Mouse (Mus musculus) CH12.LX (cell line): Measurements from ENCODE around the gene Rsph6a. TPM values are rescaled to one million over a fixed set of nuclear protein-coding genes. Genes with fewer than 3 reads are reported as not detected.

Experiments used
- DNase-seq: peaks from one replicate; pipeline ENCODE4 v3.0.0-alpha.2; 2013; ENCODE audit errors: extremely low read depth
- H3K27ac ChIP-seq: 2 replicates; pipeline ENCODE4 v1.5.1; 2012; ENCODE audit warnings: low read depth, mild to moderate bottlenecking, control low read depth, moderate library complexity; ENCODE audit not compliant: insufficient read depth
- H3K27me3 ChIP-seq: replicated peaks from 2 replicates; pipeline ENCODE3; 2012; ENCODE audit warnings: inconsistent platforms
- H3K36me3 ChIP-seq, 2 experiments: replicated peaks in 1 of 2; 2 replicates each; pipeline versions ENCODE3 to v1.6.1; 2012; ENCODE audit warnings: inconsistent platforms in 1 of 2, low read length in 1 of 2, mild to moderate bottlenecking in 1 of 2, mixed read lengths in 1 of 2, moderate library complexity in 1 of 2; ENCODE audit not compliant: control insufficient read depth in 1 of 2, insufficient read depth in 1 of 2
- H3K4me1 ChIP-seq, 2 experiments: 2 replicates each; pipeline ENCODE4 v1.6.1; 2012; ENCODE audit warnings: inconsistent platforms in 1 of 2, moderate library complexity in 1 of 2; ENCODE audit not compliant: insufficient read depth in 2 of 2, control insufficient read depth in 1 of 2
- H3K4me2 ChIP-seq: 2 replicates; pipeline ENCODE4 v1.6.1; 2012; ENCODE audit warnings: low read depth, mild to moderate bottlenecking, control low read depth; ENCODE audit not compliant: poor library complexity, insufficient read depth, severe bottlenecking
- H3K4me3 ChIP-seq, 3 experiments: fragments of 150-350 bp in 1 of 3; sonication (generic) in 1 of 3; replicated peaks in 1 of 3; 2 replicates each; pipeline versions ENCODE3 to v1.5.1; 2011 to 2012; ENCODE audit warnings: low read depth in 2 of 3, low read length in 2 of 3, mild to moderate bottlenecking in 2 of 3, moderate library complexity in 2 of 3, control low read depth in 1 of 3, improper control_type of control experiment in 1 of 3, inconsistent platforms in 1 of 3, mixed read lengths in 1 of 3; ENCODE audit not compliant: poor library complexity in 1 of 3
- H3K79me2 ChIP-seq: replicated peaks from 2 replicates; pipeline ENCODE4 v1.6.1; 2012; ENCODE audit warnings: mild to moderate bottlenecking, moderate library complexity; ENCODE audit not compliant: control insufficient read depth, poor library complexity, insufficient read depth, severe bottlenecking; ENCODE audit errors: extremely low read depth
- H3K9ac ChIP-seq: 2 replicates; pipeline ENCODE4 v1.6.1; 2012; ENCODE audit warnings: low read depth, mild to moderate bottlenecking, control low read depth, moderate library complexity; ENCODE audit not compliant: insufficient read depth
- H3K9me3 ChIP-seq: replicated peaks from 2 replicates; pipeline ENCODE3; 2012; ENCODE audit warnings: low read length, inconsistent platforms, mixed read lengths
- BHLHE40 ChIP-seq: IDR thresholded peaks from 2 replicates; pipeline ENCODE4 v1.6.1; 2011; ENCODE audit warnings: mild to moderate bottlenecking, low read depth, low read length, improper control_type of control experiment
- CHD2 ChIP-seq: IDR thresholded peaks from 2 replicates; pipeline ENCODE4 v1.6.1; 2011; ENCODE audit warnings: low read length, improper control_type of control experiment
- E2F4 ChIP-seq: IDR thresholded peaks from 2 replicates; pipeline ENCODE4 v1.6.1; 2011; ENCODE audit warnings: low read depth, low read length, improper control_type of control experiment; ENCODE audit not compliant: insufficient replicate concordance
- IRF4 ChIP-seq: IDR thresholded peaks from 2 replicates; pipeline ENCODE4 v1.6.1; 2014; ENCODE audit warnings: low read depth, mild to moderate bottlenecking, inconsistent platforms, low read length, improper control_type of control experiment
- JUN ChIP-seq: IDR thresholded peaks from 2 replicates; pipeline ENCODE4 v1.6.1; 2011; ENCODE audit warnings: low read depth, mild to moderate bottlenecking, low read length, improper control_type of control experiment, moderate library complexity; ENCODE audit not compliant: insufficient read depth
- JUND ChIP-seq: conservative IDR thresholded peaks from 2 replicates; pipeline ENCODE4 v1.6.1; 2011; ENCODE audit warnings: low read depth, low read length, improper control_type of control experiment
- KAT2A ChIP-seq: IDR thresholded peaks from 2 replicates; pipeline ENCODE4 v1.6.1; 2012; ENCODE audit warnings: low read length, improper control_type of control experiment, inconsistent platforms; ENCODE audit not compliant: insufficient replicate concordance
- MAFK ChIP-seq: IDR thresholded peaks from 2 replicates; pipeline ENCODE4 v1.6.1; 2011; ENCODE audit warnings: low read length, improper control_type of control experiment; ENCODE audit not compliant: insufficient replicate concordance
- MXI1 ChIP-seq: IDR thresholded peaks from 2 replicates; pipeline ENCODE4 v1.6.1; 2011; ENCODE audit warnings: mild to moderate bottlenecking, low read depth, low read length, improper control_type of control experiment
- MYC ChIP-seq: IDR thresholded peaks from 2 replicates; pipeline ENCODE4 v1.6.1; 2011; ENCODE audit warnings: low read depth, mild to moderate bottlenecking, improper control_type of control experiment, low read length
- NELFE ChIP-seq: IDR thresholded peaks from 2 replicates; pipeline ENCODE4 v1.6.1; 2011; ENCODE audit warnings: low read depth, low read length, improper control_type of control experiment
- NRF1 ChIP-seq: IDR thresholded peaks from 2 replicates; pipeline ENCODE4 v1.6.1; 2014; ENCODE audit warnings: low read depth, mild to moderate bottlenecking, inconsistent platforms, low read length, improper control_type of control experiment, moderate library complexity
- POLR2AphosphoS2 ChIP-seq: IDR thresholded peaks from 2 replicates; pipeline ENCODE4 v1.6.1; 2011; ENCODE audit warnings: low read depth, low read length, improper control_type of control experiment
- SIN3A ChIP-seq: IDR thresholded peaks from 2 replicates; pipeline ENCODE4 v1.6.1; 2012; ENCODE audit warnings: low read length, improper control_type of control experiment, inconsistent platforms
- SMC3 ChIP-seq: IDR thresholded peaks from 2 replicates; pipeline ENCODE4 v1.6.1; 2011; ENCODE audit warnings: low read depth, low read length, improper control_type of control experiment
- TBP ChIP-seq: conservative IDR thresholded peaks from 2 replicates; pipeline ENCODE4 v1.6.1; 2011; ENCODE audit warnings: low read depth, low read length, improper control_type of control experiment
- USF2 ChIP-seq: conservative IDR thresholded peaks from 2 replicates; pipeline ENCODE4 v1.6.1; 2011; ENCODE audit warnings: low read depth, low read length, improper control_type of control experiment
- ZC3H11A ChIP-seq: IDR thresholded peaks from 2 replicates; pipeline ENCODE4 v1.6.1; 2012; ENCODE audit warnings: low read depth, mild to moderate bottlenecking, inconsistent platforms, low read length, improper control_type of control experiment
- ZMIZ1 ChIP-seq: IDR thresholded peaks from 2 replicates; pipeline ENCODE4 v1.6.1; 2012; ENCODE audit warnings: low read depth, mild to moderate bottlenecking, inconsistent platforms, low read length, improper control_type of control experiment
- dilution Hi-C: fragments of 300-500 bp; cut with MboI; formaldehyde crosslinking; loops from 2 replicates; pipeline ENCODE4 v1.14.3; 2020; ENCODE audit warnings: low sequenced_read_pairs; ENCODE audit not compliant: extremely low pct_unique_long_range_greater_than_20kb, extremely low pct_ligation_motif_present
- in situ Hi-C: fragments of 300-500 bp; cut with MboI; formaldehyde crosslinking; loops from 3 replicates; pipeline ENCODE4 v1.14.3; 2019; ENCODE audit warnings: low sequenced_read_pairs, low pct_ligation_motif_present, low pct_unique_long_range_greater_than_20kb, mixed read lengths
- polyA plus RNA-seq: library from polyadenylated mRNA; unstranded; fragments of >175 nt; gene quantifications from 2 replicates; pipeline ENCODE4 v1.2.1, GENCODE M21; 2012; ENCODE audit warnings: low read depth; ENCODE audit not compliant: insufficient read length
- total RNA-seq, 2 experiments: library from RNA; depleted of rRNA; stranded (reverse); fragments of 300-350 nt in 1 of 2; fragments of >200 nt in 1 of 2; gene quantifications; 2 replicates each; pipeline ENCODE4 v1.2.3; 2012 to 2014

Rsph6a gene
- total and polyA plus RNA-seq, 3 experiments = 0.25 TPM; not detected in 2

DNA sequence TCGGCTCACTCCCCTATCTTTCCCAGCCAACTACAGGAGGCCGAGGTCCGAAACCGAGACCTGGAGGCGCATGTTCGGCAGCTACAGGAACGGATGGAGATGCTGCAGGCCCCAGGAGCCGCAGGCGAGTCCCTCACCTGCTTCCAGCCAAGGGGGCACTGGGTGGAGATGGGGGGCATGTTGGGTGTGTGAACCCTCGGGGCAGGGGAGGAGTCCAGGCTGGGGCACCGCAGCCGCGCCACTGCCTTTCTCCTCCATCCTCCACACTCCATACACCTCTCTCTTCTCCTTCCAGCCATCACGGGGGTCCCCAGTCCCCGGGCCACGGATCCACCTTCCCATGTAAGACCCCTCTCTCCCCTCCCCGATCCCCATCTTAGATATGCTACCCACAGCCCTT lies 37.4 kb downstream of the Rsph6a start:
- H3K4me1 ChIP-seq = peaks cover 5 to 29% of the 10 kb centered on the region in 2 experiments; a peak in 3 of 4 replicates
- in situ Hi-C loops = no loop called here
- no peak overlapping the region for H3K4me2 ChIP-seq
- no peaks in the 10 kb centered on the region for H3K79me2 ChIP-seq
- dilution Hi-C loops = no loop called here
- H3K4me3 ChIP-seq = no peak overlapping the region
- peaks cover 82% of the 10 kb centered on the region for H3K27me3 ChIP-seq
- TF ChIP-seq CHD2 (no peak), ZMIZ1 (no peak), KAT2A (no peak), JUN (no peak), NELFE (no peak), MXI1 (no peak), USF2 (no peak), NRF1 (no peak), TBP (no peak), E2F4 (no peak), SMC3 (no peak)
- H3K9ac ChIP-seq = no peak overlapping the region
- H3K9me3 ChIP-seq = no peaks in the 10 kb centered on the region
- H3K36me3 ChIP-seq = no peaks in the 10 kb centered on the region
- H3K27ac ChIP-seq = no peak overlapping the region
- no peak for DNase-seq

- no peaks in the 10 kb centered on the region for H3K9me3 ChIP-seq
- H3K27ac ChIP-seq = no peak overlapping the region
- H3K36me3 ChIP-seq = no peaks in the 10 kb centered on the region
- TF ChIP-seq SIN3A = no peak
- no peak for TF ChIP-seq ZC3H11A
- no peak for TF ChIP-seq KAT2A
- no peak for TF ChIP-seq CHD2
- no peak for TF ChIP-seq POLR2AphosphoS2
- no peak for TF ChIP-seq IRF4
- TF ChIP-seq E2F4 = no peak
- no peak for TF ChIP-seq USF2
- no peak for TF ChIP-seq MYC
- TF ChIP-seq BHLHE40 = no peak
- no peak for TF ChIP-seq MXI1
- no peak for TF ChIP-seq NRF1
- TF ChIP-seq JUND = no peak
- TF ChIP-seq JUN = no peak
- no peak for TF ChIP-seq MAFK
- TF ChIP-seq NELFE = no peak
- H3K4me3 ChIP-seq = peak overlapping the region in 1 of 3 experiments; percentile 23
- peak overlapping the region; percentile 76 for H3K4me2 ChIP-seq
- no peaks in the 10 kb centered on the region for H3K79me2 ChIP-seq
- in situ Hi-C loops = no loop called here
- dilution Hi-C loops = no loop called here
- 0 out of 2 replicates have a peak overlapping the region, but pooled peaks have one; percentile 3 for H3K9ac ChIP-seq
- H3K27me3 ChIP-seq = peaks cover 82% of the 10 kb centered on the region
- peaks cover 5 to 28% of the 10 kb centered on the region in 2 experiments; a peak in 3 of 4 replicates for H3K4me1 ChIP-seq
- DNase-seq = no peak
Measured at GRCm38 (mm10) chr7:19092381-19093173, 38.1 kb downstream of the Rsph6a start.
